Mouse (Mus musculus): ENCODE results near the gene Spin2e.
"Not testable (repeated sequence)": the region's sequence is repeated elsewhere in the genome, so short reads cannot be mapped to it uniquely, and the experiment has no call there.

The Spin2e gene

DNA sequence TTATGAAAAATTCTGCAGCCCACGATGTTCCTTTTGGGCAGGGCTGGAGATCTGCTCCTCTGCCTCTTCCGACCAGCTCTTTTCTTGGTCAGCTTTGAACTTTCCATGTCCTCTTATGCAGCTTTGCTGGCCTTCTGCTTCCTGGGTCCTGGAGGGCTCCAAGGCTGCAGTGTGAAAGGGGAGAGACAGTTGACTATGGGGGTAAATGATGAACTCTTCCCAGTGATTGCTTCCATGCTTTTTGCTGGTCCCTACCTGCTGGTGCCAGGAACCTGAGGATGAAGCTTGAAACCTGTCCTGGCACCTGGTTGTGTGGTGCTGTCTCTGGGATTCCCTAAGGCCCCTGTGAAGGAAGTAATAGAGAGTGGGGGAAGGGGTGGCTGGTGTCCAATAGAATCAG lies at the start of gene Spin2e:
Gene Spin2e, minus strand, starts transcription at position 101 of the 400 bp plus-strand sequence.
- DNase-seq (ENCODE audit: low read depth, low spot score) = not testable (repeated sequence)

DNA sequence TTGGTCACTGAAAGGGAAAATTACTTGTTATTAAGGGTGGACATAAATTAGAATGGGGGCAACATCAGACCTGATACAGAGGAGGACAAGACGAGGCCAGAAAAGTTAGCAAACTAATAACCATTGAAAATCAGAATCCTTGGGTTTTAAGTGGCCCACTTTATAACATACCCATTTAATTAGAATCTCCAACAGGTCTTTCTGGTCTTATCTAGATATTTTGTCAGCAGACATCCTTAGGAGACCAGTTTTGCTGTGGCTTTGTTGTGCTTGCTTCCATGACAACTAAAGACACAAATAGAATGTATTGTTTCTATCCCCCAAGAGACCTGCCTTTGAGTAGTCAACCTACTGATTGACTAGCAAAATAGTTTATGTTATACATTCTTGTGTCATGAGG lies 44.5 kb downstream of the Spin2e start, which contains the start of gene Gm21883:
Gene Gm21883, minus strand, starts transcription at position 101 of the 400 bp plus-strand sequence.
- not testable (repeated sequence) for DNase-seq (ENCODE audit: low read depth, low spot score)
